Mouse (Mus musculus): Measurements from ENCODE around the gene Nmur1.

The Nmur1 gene

GRCm38 (mm10) chr1:86440887-86441723 is 15.1 kb upstream of the Nmur1 start:
- DNase-seq (ENCODE audit: low read depth), result peak; percentile 96

GRCm38 (mm10) chr1:86440171-86440886 is 14.3 kb upstream of the Nmur1 start:
- DNase-seq (ENCODE audit: low read depth), result peak; percentile 97

GRCm38 (mm10) chr1:86439487-86440170 is 13.6 kb upstream of the Nmur1 start:
- DNase-seq (ENCODE audit: low read depth), result peak; percentile 76

- peak; percentile 79 for DNase-seq (ENCODE audit: low read depth)
Observed at GRCm38 (mm10) chr1:86438501-86438900, 12.5 kb upstream of the Nmur1 start.

- peak; percentile 36 for DNase-seq (ENCODE audit: low read depth)
Observed at GRCm38 (mm10) chr1:86438014-86438319, 11.9 kb upstream of the Nmur1 start.

GRCm38 (mm10) chr1:86437219-86438013 is 11.4 kb upstream of the Nmur1 start:
- DNase-seq (ENCODE audit: low read depth), result no peak

- no peak for DNase-seq (ENCODE audit: low read depth)
Observed at GRCm38 (mm10) chr1:86435302-86435821, 9.3 kb upstream of the Nmur1 start.

GRCm38 (mm10) chr1:86434439-86435201 is 8.6 kb upstream of the Nmur1 start:
- DNase-seq (ENCODE audit: low read depth), result peak; percentile 96

- no peak for DNase-seq (ENCODE audit: low read depth)
Observed at GRCm38 (mm10) chr1:86434001-86434400, 8.0 kb upstream of the Nmur1 start.

- no peak for DNase-seq (ENCODE audit: low read depth)
Observed at GRCm38 (mm10) chr1:86433359-86433758, 7.3 kb upstream of the Nmur1 start.

- peak; percentile 64 for DNase-seq (ENCODE audit: low read depth)
Observed at GRCm38 (mm10) chr1:86432778-86433177, 6.8 kb upstream of the Nmur1 start.

- DNase-seq (ENCODE audit: low read depth), result peak; percentile 93
Observed at GRCm38 (mm10) chr1:86430056-86430455, 4.0 kb upstream of the Nmur1 start.

GRCm38 (mm10) chr1:86424835-86425547 is 1.0 kb downstream of the Nmur1 start:
- no peak for DNase-seq (ENCODE audit: low read depth)

GRCm38 (mm10) chr1:86424336-86424735 is 1.7 kb downstream of the Nmur1 start:
- no peak for DNase-seq (ENCODE audit: low read depth)

- DNase-seq (ENCODE audit: low read depth), result no peak
Observed at GRCm38 (mm10) chr1:86423879-86424278, 2.1 kb downstream of the Nmur1 start.

- no peak for DNase-seq (ENCODE audit: low read depth)
Observed at GRCm38 (mm10) chr1:86421007-86421406, 5.0 kb downstream of the Nmur1 start.

- DNase-seq (ENCODE audit: low read depth), result peak; percentile 71
Observed at GRCm38 (mm10) chr1:86416321-86416720, 9.7 kb downstream of the Nmur1 start.

- DNase-seq (ENCODE audit: low read depth), result peak; percentile 77
Observed at GRCm38 (mm10) chr1:86415612-86416184, 10.3 kb downstream of the Nmur1 start.

- peak; percentile 88 for DNase-seq (ENCODE audit: low read depth)
Observed at GRCm38 (mm10) chr1:86415144-86415543, 10.9 kb downstream of the Nmur1 start.

- no peak for DNase-seq (ENCODE audit: low read depth)
Observed at GRCm38 (mm10) chr1:86414715-86415114, 11.3 kb downstream of the Nmur1 start.

Measured in 416B (cell line).